Mouse (Mus musculus): ENCODE measurements around the gene Scap.
"Not testable (repeated sequence)": the region's sequence is repeated elsewhere in the genome, so short reads cannot be mapped to it uniquely, and the experiment has no call there.

Scap gene

DNA sequence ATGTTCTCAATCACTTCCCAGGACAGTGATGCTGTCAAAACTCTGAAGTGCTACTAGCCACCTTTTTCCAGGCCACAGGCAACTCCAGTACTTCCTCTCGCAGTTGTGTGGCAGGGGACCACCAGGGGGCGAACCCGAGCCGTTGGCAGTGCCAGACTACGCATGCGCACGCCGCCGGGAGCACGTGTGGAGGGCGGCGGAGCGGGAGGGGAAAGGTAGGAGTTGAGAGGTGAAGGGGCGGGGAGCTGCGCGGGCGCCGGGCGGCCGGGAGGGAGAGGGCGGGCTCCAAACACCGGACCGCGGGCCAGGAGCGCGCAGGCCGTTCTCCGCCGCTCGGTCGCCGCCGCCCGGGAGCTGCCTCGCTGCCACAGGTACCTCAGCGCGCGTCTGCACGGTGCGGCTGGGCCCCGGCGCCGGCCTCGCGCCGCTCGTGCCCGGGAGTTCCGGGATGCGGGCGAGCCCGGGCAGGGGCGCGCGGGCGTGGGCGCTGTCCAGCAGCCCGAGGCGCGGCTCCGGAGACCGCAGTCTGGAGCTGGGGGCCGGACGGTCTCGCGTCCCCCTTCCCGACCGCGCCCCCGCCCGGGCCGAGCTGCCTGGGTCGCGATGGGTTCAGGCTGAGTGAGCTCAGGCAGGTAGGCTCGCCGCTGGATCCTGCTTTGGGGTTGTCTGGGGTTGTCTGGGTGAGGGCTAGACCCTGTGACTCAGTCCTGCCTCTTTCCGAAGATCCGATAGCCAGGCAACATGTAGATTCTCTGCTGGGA is at the start of gene Scap:
Gene Scap (plus strand): TSS at position 154 of the 761 bp plus-strand sequence.
- DNase-seq = peak; percentile 95 to 98

DNA sequence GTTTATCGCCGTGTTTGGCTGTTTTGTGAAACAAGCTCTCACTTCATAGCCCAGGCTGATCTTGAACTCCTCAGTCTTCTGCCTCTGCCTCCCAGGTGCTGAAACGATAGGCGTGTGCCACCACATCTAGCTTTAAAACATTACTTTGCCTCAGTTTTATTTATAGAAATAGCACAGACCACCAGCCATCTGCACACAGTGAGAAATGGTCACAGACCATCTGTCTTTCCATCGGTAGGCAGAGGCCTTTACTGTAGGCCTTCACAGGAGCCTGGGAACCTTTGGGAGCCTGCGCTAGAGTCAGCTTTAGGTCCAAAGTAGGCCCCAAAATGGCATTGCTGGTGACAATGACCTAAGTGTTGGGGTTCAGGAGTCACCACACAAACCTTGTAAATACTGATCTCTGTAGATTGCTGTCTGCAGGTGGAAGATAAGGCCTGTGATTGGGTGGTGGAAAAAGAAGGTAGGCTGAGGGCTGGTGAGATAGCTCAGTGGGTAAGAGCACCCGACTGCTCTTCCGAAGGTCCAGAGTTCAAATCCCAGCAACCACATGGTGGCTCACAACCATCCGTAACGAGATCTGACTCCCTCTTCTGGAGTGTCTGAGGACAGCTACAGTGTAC is 48.9 kb upstream of the Scap start:
- DNase-seq = no peak

- no peak for DNase-seq
Measured at GRCm38 (mm10) chr9:110287321-110287924, 45.7 kb upstream of the Scap start.

DNA sequence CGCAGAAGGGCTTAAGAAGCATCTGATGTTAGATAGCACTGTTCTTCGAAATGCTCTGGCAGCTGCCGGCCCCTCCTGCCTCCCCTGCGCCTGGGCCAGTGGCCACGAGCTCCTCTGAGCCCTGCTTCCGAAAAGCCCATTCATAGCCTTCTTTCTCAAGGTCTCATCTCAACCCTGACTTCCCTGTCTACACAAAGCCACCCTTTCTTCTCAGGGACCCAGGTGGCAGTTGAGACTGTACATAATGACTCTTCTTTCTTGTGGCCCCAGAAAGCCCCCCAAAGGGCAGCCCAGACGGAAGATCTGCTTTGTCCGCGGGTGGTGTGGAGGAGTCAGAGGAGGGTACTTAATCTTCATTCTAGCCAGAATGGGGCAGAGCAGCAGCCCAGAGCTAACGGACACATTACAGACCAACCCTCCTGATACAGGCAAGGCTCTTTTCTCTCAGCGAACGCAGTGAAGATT is 39.8 kb upstream of the Scap start:
- DNase-seq = no peak

DNA sequence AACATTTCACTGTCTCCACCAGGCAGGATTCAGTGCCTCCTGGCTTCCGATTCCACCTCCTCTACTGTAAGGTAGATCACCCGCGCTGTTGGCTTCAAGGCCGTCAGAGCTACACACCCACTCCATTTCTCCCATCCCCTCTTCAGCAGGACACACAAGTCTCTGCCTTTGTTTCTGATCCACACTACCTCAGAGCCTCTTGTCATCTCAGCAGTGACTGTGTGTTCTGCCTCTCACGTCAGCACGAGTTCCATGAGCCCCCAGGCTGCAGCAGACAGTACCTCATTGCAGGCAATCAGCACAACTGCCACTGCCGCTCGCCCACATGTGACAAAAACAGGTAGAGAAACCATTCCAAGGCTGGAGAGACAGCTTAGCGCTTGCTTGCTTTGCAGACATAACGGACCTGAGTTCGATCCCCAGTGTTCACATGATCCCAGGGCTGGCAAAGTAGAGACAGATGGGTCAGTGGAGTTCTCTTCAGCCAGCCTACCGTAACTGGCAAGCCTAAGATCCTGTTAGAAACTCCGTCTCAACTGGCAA is 39.1 kb upstream of the Scap start:
- DNase-seq = no peak

- no peak for DNase-seq
Measured at GRCm38 (mm10) chr9:110294786-110295185, 38.3 kb upstream of the Scap start.

DNA sequence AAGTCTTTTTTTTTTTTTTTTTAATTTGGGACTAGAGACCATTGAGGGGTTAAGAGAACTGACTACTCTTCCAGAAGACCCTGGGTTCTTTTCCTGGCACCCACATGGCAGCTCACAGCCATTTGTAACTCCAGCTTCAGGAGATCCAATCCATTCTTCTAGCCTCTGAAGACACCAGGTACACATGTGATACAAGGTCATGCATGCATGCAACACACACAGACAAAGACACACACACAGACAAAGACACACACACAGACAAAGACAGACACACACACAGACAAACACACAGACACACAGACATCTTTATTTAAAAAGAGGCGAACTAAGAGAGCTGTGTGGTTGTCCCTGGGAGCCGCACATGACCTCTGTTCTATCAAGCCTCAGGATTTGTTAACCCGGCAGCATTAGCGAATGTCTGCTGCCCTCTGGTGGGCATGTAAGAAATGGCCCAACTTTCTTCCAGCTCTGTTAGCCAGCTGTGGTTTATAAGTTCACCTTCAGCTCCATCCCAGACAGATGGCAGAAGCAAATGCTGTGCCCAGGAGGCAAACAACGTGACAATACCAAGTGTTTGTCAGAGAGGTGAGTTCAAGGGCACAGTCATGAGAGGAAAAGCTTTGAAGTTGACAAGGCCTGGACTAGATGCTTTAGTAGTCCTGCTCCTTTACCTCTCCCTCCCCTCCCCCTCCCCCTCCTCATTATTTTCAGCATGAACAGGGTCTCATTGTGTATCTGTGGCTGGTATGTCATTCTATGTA is 36.0 kb upstream of the Scap start:
- peak; percentile 75 to 90 for DNase-seq

- DNase-seq = peak in 1 of 2 experiments; percentile 20
Measured at GRCm38 (mm10) chr9:110304516-110304915, 28.6 kb upstream of the Scap start.

GRCm38 (mm10) chr9:110304969-110305651 is 28.0 kb upstream of the Scap start, which contains the start of gene Elp6:
Gene Elp6 (plus strand): TSS chr9:110305173.
- peak; percentile 91 to 92 for DNase-seq

GRCm38 (mm10) chr9:110306371-110306770 is 26.7 kb upstream of the Scap start:
- DNase-seq = no peak

- DNase-seq = no peak
Measured at GRCm38 (mm10) chr9:110314706-110315105, 18.4 kb upstream of the Scap start.

GRCm38 (mm10) chr9:110315410-110315809 is 17.7 kb upstream of the Scap start:
- DNase-seq = no peak

DNA sequence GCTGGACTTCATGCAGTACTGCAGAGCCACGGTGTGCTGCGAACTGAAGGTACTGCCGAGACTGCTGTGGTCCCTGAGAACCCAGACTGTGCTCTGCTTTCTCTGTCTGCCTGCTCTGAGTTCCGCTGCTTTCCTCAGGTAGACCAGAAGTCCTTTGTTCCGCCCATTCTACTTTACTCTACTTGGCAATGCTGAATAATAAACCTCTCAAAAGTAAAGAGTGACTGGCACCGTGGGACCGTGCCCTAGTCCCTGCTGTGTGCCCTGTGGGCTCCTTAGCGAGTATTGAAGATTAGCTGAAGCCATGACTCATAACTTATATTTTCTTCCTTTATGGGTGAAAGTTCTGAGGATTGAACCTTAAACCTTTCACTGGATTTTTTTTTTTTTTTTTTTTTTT is 17.2 kb upstream of the Scap start:
- no peak for DNase-seq

DNA sequence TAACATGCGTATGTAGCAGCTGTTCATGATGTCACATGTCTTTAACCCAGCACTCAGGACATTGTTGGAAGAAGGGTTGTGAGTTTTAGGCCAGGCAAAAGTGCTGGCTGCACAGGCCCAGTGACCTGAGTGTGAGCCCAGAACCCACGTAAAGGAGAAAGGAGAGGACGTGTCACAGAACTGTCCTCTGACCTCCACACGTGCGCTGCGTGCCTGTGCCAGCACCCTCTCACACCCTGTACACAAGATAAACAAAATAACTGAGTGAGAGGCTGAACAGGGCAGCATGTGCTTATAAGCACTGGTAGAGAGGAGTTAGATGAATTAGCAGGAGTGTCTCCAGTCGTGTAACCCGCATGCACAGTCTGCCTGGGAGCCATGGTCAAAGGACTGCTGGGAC is 16.6 kb upstream of the Scap start:
- DNase-seq = no peak

- DNase-seq = peak; percentile 49 to 73
Measured at GRCm38 (mm10) chr9:110320769-110321168, 12.3 kb upstream of the Scap start.

DNA sequence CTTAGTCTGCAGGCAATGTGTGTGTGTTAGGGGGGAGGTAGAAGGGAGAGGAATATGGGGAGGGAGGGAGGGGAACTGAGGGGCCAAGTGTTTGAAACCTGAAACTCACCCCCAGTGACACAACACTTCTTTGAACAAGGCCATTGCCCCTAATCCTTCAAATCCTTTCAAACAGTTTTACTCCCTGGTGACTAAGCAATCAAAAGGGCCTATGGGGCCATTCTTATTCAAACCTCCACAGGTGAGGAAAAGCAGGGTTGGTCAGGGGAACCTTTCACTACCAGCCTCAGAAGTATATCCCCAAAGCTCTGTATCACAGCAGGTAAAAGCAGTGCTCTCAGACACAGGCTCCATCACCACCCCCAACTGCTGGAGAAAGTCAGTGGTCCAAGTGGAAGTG is 10.1 kb upstream of the Scap start:
- DNase-seq = no peak

DNA sequence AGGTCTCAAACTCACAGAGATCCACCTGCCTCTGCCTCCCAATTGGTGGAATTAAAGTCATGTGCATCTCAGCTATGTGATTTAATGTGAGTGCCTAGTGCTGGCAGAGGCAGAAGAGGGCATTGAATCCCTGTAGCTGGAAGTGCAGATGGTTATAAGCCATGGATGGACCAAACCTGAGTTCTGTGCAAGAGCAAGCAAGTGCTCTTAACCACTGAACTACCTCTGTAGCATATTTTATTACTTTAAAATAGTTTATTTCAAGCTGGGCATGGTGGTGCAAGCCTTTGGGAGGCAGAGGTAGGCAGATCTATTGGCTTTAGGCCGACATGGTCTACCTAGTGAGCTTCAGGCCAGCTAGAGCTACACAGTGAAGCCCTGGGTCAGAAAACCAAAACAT is 8.9 kb upstream of the Scap start:
- no peak for DNase-seq

GRCm38 (mm10) chr9:110328178-110328577 is 4.9 kb upstream of the Scap start:
- DNase-seq = no peak

GRCm38 (mm10) chr9:110328946-110329630 is 4.0 kb upstream of the Scap start:
- no peak for DNase-seq

- peak; percentile 31 to 33 for DNase-seq
Measured at GRCm38 (mm10) chr9:110329655-110330054, 3.4 kb upstream of the Scap start.

DNA sequence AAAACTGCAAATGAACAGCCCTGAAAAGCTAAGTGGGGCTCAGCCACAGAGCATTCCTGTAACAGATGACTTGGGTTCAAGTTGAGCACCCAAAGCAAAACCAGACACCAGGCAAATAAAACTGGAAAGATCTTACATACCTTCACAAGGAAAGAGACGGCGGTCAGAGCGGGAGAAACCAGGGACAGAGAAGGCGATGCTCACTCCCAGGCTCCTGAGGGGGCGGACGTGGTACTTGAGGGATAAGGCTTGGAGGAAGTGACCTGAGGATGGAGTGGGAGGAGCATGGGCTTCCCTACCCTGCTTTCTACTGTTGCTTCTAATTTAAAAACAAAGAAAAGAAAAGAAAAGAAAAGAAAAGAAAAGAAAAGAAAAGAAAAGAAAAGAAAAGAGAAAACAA is 2.7 kb upstream of the Scap start:
- no peak for DNase-seq

GRCm38 (mm10) chr9:110330913-110331312 is 2.2 kb upstream of the Scap start:
- DNase-seq = not testable (repeated sequence)
